Mouse (Mus musculus): ENCODE results near the gene Ager.

The Ager gene

DNA sequence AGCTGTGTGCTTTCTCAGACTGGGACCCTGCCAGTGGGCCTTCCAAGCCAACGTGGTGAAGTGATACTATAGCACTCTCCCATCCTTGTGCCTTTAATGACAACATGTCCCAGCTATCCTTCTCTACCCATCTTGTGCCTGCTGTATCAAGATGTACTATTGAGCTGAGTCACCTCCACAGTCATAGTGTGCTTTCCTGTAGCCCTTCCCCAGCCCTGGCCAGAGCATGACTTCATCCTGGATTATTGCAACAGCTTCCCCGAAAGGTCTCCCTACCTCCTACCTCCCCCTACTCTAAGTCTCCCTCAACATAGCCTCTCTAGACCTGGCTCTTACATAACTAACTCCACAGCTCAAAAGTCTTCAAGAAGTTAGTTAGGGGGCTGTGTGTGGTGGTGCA lies 38.0 kb downstream of the Ager start:
- DNase-seq: no peak

DNA sequence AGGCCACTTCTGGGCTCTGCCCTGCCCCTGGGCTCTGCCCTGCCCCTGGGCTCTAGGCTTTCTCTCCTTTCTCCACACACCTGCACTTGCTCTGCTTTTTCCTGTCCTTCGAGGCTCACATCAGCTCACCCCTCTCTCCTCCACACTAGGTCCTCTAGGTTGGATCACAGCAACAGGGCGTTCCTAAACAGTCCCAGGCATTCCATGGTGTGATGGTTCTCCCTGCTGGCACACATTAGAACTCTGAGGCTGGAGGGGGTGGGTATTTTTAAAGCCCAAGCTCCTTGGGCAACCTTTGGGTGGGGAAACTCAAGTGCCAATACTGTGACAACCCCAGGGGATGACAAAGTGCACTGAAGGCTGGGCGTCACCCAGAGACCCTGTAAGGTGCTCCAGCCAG lies 39.8 kb downstream of the Ager start:
- no peak for DNase-seq

- no peak for DNase-seq
Observed at GRCm38 (mm10) chr17:34639461-34640255, 42.0 kb downstream of the Ager start.

- no peak for DNase-seq
Observed at GRCm38 (mm10) chr17:34640778-34641601, 43.3 kb downstream of the Ager start.

GRCm38 (mm10) chr17:34641945-34642344 lies 44.3 kb downstream of the Ager start:
- DNase-seq: no peak

- DNase-seq: no peak
Observed at GRCm38 (mm10) chr17:34643379-34643778, 45.7 kb downstream of the Ager start.

- DNase-seq: no peak
Observed at GRCm38 (mm10) chr17:34643944-34644343, 46.3 kb downstream of the Ager start.

DNA sequence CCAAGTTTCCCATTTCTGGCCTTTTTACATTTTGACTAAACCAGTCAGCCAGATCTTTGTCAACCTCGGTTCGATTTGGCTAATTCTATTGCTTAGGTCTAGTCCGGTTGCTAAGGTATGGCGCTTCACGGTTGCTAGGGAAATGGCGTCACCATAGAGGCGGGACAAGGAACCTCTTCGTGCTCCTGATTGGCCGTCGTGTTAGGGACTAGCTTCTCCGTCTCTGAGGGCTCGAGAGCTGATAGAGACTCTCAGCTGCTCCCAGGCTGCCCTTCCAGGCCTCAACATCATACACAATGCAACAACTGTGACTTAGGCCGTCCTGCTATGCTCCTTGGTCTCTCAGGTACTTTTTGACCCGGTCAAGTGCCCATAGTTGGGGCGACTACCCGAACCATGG lies 46.9 kb downstream of the Ager start, which contains the start of gene Fkbpl:
TSS of gene Fkbpl (plus strand) at position 157 of the 400 bp plus-strand sequence.
- peak; percentile 88 to 91 for DNase-seq

DNA sequence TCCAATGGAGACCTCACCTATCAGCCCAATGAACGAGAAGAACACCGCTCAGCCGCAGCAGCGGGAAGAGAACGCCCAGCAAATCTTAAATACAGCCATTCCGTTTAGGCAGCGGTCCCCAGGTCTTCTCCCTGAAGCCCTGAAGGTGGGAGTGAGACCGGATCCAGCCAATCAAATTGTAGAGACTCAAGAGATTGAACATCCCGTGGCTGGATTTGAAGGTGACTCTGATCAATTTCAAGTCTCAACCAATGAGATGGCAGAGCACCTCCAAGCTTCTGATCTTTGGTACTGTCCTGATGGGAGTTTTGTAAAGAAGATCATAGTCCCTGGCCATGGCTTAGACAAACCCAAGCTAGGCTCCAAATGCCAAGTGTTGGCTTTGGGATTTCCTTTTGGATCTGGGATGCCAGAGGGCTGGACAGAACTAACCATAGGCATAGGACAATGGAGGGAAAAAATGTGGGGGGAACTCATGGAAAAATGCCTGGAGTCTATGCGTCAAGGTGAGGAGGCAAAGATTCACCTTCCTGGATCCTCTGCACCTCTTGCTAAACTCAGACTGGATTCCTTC lies 47.7 kb downstream of the Ager start:
- no peak for DNase-seq

GRCm38 (mm10) chr17:34645831-34646511 lies 48.3 kb downstream of the Ager start:
- DNase-seq: no peak

DNA sequence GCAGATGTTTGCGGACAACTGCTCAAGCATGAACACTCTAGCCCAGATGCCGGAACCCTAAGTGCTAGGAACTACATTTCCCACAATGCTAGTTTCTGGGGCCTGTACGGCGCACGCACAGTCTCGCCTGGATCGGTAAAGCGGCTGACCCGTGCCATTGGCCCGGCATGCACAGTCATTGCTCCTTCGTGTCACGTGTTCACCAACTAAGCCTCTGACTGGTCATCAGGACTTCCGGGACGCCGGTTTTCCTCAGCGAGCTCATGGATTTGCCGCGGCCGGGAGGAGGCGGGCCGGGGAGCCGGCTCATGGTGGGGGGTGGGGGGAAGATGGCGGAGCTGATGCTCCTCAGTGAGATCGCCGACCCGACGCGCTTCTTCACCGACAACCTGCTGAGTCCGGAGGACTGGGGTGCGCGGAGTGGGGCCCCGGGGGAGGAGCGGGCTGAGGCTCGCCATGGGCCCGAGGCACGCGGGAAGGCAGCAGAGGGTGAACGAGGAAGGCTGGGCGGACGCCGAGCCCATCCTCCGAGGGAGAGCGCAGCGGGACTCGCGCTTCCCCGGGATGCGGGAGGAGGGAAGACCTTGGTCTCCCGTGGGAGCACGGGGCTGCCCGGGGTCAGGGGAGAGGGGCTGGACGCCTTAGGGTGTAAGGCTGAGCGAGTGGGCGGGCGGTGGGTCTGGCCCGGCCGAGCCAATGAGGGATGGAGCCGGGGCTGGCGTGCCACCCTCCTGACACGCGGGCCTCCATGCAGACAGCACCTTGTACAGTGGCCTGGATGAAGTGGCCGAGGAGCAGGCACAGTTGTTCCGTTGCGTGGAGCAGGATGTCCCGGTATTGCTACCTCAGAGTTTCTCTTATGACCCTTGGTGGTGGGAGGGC lies 49.5 kb downstream of the Ager start, which contains the start of gene Atf6b:
TSS of gene Atf6b (plus strand) at position 241 of the 882 bp plus-strand sequence.
- DNase-seq: peak; percentile 76 to 91

DNA sequence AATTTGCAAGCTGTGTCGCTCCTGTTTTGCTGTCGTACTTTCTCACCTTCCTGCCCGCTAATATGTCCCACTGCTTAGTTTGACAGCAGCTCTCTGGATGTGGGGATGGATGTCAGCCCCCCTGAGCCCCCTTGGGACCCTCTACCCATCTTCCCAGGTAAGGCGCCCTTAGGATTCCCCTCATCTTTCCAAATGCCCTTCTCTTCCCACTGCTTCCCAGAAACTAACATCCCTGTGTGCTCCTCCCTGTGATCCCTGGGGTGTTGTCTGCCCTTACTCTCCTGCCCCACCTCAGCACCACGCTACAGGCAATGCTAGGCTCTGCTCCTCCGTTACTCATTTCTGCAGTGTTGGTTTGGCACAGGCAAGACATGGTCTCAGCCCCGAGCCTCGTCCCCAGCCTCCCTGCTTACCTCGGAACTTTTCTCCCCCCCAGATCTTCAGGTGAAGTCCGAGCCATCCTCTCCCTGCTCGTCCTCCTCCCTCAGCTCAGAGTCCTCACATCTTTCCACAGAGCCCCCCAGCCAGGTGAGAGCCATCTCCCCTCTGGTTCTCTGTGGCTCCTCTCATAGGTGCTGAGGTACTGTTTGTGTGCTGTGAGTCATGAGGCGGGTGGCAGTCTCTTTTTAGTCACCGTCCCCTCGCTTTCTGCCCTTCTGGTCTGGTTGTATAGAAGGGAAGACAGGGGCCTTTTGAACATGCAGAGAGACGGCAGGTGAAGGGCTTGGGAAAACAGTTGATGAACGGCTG lies 50.7 kb downstream of the Ager start:
- DNase-seq: no peak

- DNase-seq: no peak
Observed at GRCm38 (mm10) chr17:34649106-34649864, 51.6 kb downstream of the Ager start.

All from spleen, adult 18-20 months (tissue).